Mouse (Mus musculus) E14TG2a.4 (cell line): ENCODE data around the gene Calhm3.
A peak's percentile ranks its signal among the peaks of the same experiment; 100 is the strongest.
"Not testable (repeated sequence)": the region's sequence is repeated elsewhere in the genome, so short reads cannot be mapped to it uniquely, and the experiment has no call there.

Experiments
- H3K27me3 ChIP-seq: 2 replicates; pipeline ENCODE4 v1.6.1; 2014; ENCODE audit warnings: low read length, control low read depth; ENCODE audit not compliant: insufficient read depth
- H3K36me3 ChIP-seq: 2 replicates; pipeline ENCODE4 v1.6.1; 2014; ENCODE audit warnings: low read length, control low read depth; ENCODE audit not compliant: insufficient read depth
- H3K4me1 ChIP-seq: replicated peaks from 2 replicates; pipeline ENCODE4 v1.6.1; 2014; ENCODE audit warnings: low read depth, low read length, control low read depth
- H3K4me3 ChIP-seq: replicated peaks from 2 replicates; pipeline ENCODE4 v1.5.1; 2014; ENCODE audit warnings: mild to moderate bottlenecking, low read length
- H3K9me3 ChIP-seq: 2 replicates; pipeline ENCODE4 v1.6.1; 2014; ENCODE audit warnings: low read length, control low read depth
- CTCF ChIP-seq: conservative IDR thresholded peaks from 2 replicates; pipeline ENCODE4 v1.5.1; 2014; ENCODE audit warnings: low read length
- NANOG ChIP-seq: IDR thresholded peaks from 2 replicates; pipeline ENCODE4 v1.6.1; 2014; ENCODE audit warnings: borderline replicate concordance, low read length, mixed read lengths
- POU5F1 ChIP-seq: IDR thresholded peaks from 2 replicates; pipeline ENCODE4 v1.6.1; 2014; ENCODE audit warnings: low read length, borderline replicate concordance

Calhm3 gene

DNA sequence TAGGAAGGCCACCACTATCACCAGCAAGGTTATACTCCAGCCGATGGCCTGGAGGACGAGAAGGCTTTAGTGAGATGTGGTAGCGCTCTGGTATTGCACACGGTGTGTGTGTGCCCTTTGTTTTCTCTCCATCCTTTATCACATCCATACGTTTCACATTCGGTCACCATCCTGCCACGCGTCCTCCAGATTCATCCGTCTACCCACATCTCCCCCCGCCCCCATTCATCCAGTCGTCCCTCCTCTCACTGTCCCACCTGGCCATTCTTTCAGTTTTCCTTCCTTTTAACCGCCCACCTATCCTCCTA is 5.5 kb downstream of the Calhm3 start:
- H3K4me3 ChIP-seq: peak overlapping the region; percentile 59
- no peak for TF ChIP-seq POU5F1

GRCm38 (mm10) chr19:47151332-47152061 is 6.1 kb downstream of the Calhm3 start:
- peak overlapping the region; percentile 59 for H3K4me3 ChIP-seq

More for the DNA sequence above, 5.5 kb downstream of the Calhm3 start:
- Histone ChIP-seq H3K36me3 (no peaks in the 10 kb centered on the region), H3K9me3 (no peaks in the 10 kb centered on the region), H3K4me1 (peaks cover 70% of the 10 kb centered on the region), H3K27me3 (peaks cover 19% of the 10 kb centered on the region)

GRCm38 (mm10) chr19:47149854-47150253 is 7.7 kb downstream of the Calhm3 start:
- Histone ChIP-seq H3K27me3 (peaks cover 19% of the 10 kb centered on the region), H3K36me3 (no peaks in the 10 kb centered on the region), H3K4me1 (peaks cover 90% of the 10 kb centered on the region), H3K4me3 (no peak overlapping the region), H3K9me3 (no peaks in the 10 kb centered on the region)
- no peak for TF ChIP-seq POU5F1
- TF ChIP-seq CTCF: no peak
- peak; percentile 76 for TF ChIP-seq NANOG

More at GRCm38 (mm10) chr19:47151332-47152061, 6.1 kb downstream of the Calhm3 start:
- TF ChIP-seq POU5F1: no peak
- TF ChIP-seq NANOG: no peak
- no peak for TF ChIP-seq CTCF
- peaks cover 75% of the 10 kb centered on the region for H3K4me1 ChIP-seq
- no peaks in the 10 kb centered on the region for H3K9me3 ChIP-seq
- H3K36me3 ChIP-seq: no peaks in the 10 kb centered on the region
- peaks cover 19% of the 10 kb centered on the region for H3K27me3 ChIP-seq

DNA sequence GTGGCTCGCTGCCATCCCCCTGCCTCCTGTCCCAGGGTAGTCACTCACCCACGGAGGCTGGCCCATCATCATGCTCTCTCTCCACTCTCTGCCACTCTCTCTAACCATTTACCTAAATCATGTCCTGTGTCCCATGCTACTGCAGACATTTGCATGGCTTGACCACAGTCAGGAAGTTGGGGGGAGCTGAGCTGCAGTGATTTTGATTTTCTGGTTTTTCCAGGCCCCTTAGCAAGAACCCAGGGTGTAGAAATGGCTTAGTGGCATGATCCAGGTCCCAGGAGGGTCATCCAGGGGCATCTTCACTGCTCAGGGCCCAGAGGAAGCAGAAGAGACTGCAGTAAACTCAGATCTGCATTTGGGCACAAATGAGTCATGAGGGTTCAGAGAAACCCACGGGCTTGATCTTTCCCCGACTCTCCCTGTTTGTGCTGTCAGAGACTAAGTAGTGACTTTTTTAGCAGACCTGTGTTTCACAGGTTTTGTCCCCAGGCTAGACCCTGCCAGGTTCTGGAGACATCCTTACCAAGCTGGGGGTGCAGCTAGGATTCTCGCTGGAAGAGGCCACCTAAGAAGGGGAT is 9.2 kb downstream of the Calhm3 start:
- no peak for TF ChIP-seq POU5F1
- no peak for TF ChIP-seq CTCF
- no peak for TF ChIP-seq NANOG
- no peak overlapping the region for H3K4me3 ChIP-seq
- no peaks in the 10 kb centered on the region for H3K36me3 ChIP-seq
- H3K9me3 ChIP-seq: no peaks in the 10 kb centered on the region
- peaks cover 30% of the 10 kb centered on the region for H3K27me3 ChIP-seq
- peaks cover 91% of the 10 kb centered on the region for H3K4me1 ChIP-seq

DNA sequence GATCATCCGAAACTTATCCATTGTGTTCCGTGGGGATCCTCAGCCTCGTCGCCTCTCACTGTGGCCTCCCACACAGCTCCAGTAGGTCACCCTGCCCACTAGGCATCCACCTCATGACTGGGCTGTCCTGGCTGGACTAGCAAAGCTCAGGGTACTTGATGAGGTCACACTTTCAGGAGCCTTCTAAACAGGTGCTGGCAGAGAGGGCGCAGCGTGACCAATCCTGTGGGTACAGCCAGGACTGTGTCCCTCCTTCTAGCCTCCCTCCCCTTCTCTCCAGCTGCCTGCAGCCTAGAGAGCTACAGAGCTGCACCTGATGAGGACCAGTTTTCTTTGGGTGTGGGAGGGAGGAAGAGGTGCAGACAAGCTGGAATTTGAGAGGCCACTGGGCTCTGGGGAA is 13.4 kb downstream of the Calhm3 start, which contains the start of gene Calhm1:
TSS of gene Calhm1 (minus strand) at position 101 of the 400 bp plus-strand sequence.
- Histone ChIP-seq H3K4me1 (peaks cover 86% of the 10 kb centered on the region), H3K36me3 (no peaks in the 10 kb centered on the region), H3K27me3 (peaks cover 29% of the 10 kb centered on the region), H3K9me3 (no peaks in the 10 kb centered on the region), H3K4me3 (0 out of 2 replicates have a peak within 1 kb of the TSS, but pooled peaks have one; percentile 37)
- TF ChIP-seq CTCF (no peak), POU5F1 (no peak), NANOG (no peak)

DNA sequence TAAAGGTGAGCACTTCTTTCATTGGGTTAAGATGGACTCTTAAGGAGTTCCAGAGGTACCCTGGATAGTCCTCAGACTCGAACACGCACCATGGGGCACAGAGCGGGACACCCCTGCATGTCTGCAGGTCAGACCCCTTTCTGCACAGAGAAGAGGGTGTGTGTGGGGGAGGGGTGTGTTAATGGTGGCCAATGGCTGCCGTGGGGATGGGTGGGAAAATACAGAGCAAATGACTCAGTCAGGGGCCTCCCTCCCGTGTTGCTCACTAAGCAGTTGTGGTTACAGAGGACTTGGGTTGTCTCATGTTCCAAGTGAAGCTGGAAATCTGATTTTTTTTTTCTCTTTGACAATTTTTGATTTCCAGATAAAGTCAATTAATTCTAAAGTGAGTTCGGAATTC is 15.1 kb downstream of the Calhm3 start:
- H3K9me3 ChIP-seq: no peaks in the 10 kb centered on the region
- peaks cover 88% of the 10 kb centered on the region for H3K4me1 ChIP-seq
- peaks cover 31% of the 10 kb centered on the region for H3K27me3 ChIP-seq
- TF ChIP-seq NANOG (no peak), CTCF (no peak), POU5F1 (no peak)
- no peak overlapping the region for H3K4me3 ChIP-seq
- no peaks in the 10 kb centered on the region for H3K36me3 ChIP-seq

DNA sequence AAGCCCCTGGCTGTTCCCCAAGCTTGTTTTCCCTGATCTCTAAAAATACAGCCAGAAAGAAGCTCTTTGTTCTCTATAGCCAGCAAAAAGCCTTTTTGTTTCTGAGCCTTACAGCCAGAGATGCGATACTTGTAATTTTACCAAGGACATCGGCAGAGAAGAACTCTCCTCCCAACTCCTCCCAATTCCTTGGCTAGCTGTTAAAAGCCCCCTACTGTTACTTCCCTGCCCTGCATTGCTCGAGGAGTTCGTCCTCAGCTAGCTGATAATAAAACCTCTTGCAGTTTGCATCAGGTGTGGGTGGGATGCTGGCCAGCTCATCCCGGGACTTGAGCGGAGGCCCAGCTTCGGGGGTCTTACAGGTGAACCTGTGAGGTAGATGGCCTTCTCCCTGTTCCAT is 18.0 kb downstream of the Calhm3 start:
- Histone ChIP-seq H3K4me1 (peaks cover 91% of the 10 kb centered on the region), H3K27me3 (peaks cover 35% of the 10 kb centered on the region), H3K4me3 (peak overlapping the region; percentile 75)
- not testable (repeated sequence) for H3K36me3 ChIP-seq, H3K9me3 ChIP-seq

DNA sequence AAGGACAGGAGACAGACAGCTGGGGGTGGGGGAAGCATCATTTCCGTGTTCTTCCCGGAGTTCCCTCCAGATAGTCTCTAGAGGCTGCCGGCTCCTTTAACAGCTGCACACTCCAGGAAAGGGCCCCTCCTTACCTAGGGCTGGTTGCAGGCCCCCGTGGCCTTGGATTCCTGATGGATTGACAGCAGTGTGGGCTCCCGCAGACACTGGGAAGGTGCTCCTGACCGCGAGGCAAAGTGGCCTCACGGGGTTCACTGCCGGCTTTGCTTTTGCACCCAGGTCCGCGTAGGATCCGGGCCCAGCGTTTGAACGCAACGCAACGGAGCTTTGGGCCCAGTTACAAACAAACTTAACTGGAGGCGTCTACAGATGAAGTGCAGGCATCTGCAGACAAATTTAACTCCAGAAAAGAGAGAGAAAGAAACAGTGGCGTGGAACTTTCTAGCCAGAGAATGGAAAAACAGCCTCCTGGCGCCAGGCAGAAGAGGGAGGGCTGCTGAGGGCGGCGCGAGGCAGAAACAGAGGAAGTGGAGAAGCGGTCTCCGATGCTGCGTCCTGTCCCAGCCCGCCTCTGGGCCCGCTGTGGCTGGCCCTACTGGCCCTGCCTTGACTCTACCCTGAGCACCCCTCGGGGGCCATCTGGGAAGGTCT is 19.7 kb downstream of the Calhm3 start, which contains the start of gene Calhm2:
TSS of gene Calhm2 (minus strand) at position 524 of the 651 bp plus-strand sequence.
- Histone ChIP-seq H3K4me3 (peak within 1 kb of the TSS; percentile 75), H3K9me3 (no peaks in the 10 kb centered on the region), H3K27me3 (peaks cover 22% of the 10 kb centered on the region), H3K36me3 (peaks cover 20% of the 10 kb centered on the region), H3K4me1 (peaks cover 85% of the 10 kb centered on the region)
- no peak for TF ChIP-seq CTCF
- TF ChIP-seq NANOG: no peak
- TF ChIP-seq POU5F1: no peak
